Comparison of ENCODE assay signal across 8 mouse cellular contexts in genomic region chr10:80071516-80071900, GRCm38 (mm10). TPM values are rescaled to one million over a fixed set of nuclear protein-coding genes. Genes with fewer than 3 reads are reported as not detected.
DNase-seq lines count a peak whose midpoint lies in the region; ATAC-seq lines count a peak whose summit lies in the region.

No protein-coding gene starts in this region.

- peak overlapping the region; percentile 6; the same call in 1 of the 2 replicates for H3K9ac ChIP-seq in heart, embryonic 11.5 days (ENCODE audit: low read depth, low read length)
- no peak overlapping the region for H3K9ac ChIP-seq in midbrain, embryonic 15.5 days
- no peak overlapping the region for H3K9ac ChIP-seq in midbrain, embryonic 14.5 days (replicated peaks; ENCODE audit: low read length)
- H3K9ac ChIP-seq in intestine, embryonic 16.5 days (ENCODE audit: low read depth, low read length) = peak overlapping the region; percentile 37; the same call in 1 of the 2 replicates
- H3K9ac ChIP-seq in stomach, embryonic 15.5 days = no peak overlapping the region

- H3K36me3 ChIP-seq in heart, embryonic 11.5 days (ENCODE audit: control insufficient read depth, insufficient read depth, low read length) = peaks cover 4% of the 10 kb centered on the region; the same call in 1 of the 2 replicates
- H3K36me3 ChIP-seq in midbrain, embryonic 15.5 days (replicated peaks) = no peaks in the 10 kb centered on the region
- peaks cover 13% of the 10 kb centered on the region for H3K36me3 ChIP-seq in midbrain, embryonic 14.5 days (ENCODE audit: control insufficient read depth, insufficient read depth, low read length)
- H3K36me3 ChIP-seq in intestine, embryonic 16.5 days (ENCODE audit: control insufficient read depth, insufficient read depth, low read length) = no peaks in the 10 kb centered on the region
- H3K36me3 ChIP-seq in stomach, embryonic 15.5 days = peaks cover 2% of the 10 kb centered on the region; the same call in 1 of the 2 replicates

- H3K4me2 ChIP-seq in heart, embryonic 11.5 days = peak overlapping the region; percentile 28; the same call in 1 of the 2 replicates
- H3K4me2 ChIP-seq in midbrain, embryonic 15.5 days = no peak overlapping the region
- no peak overlapping the region for H3K4me2 ChIP-seq in midbrain, embryonic 14.5 days (ENCODE audit: low read length)
- H3K4me2 ChIP-seq in intestine, embryonic 16.5 days (ENCODE audit: low read depth, low read length) = no peak overlapping the region
- H3K4me2 ChIP-seq in stomach, embryonic 15.5 days = peak overlapping the region; percentile 14; the same call in 1 of the 2 replicates

- no peak for DNase-seq in heart, adult 8-10 months (ENCODE audit: low spot score)
- DNase-seq in midbrain, embryonic 14.5 days = no peak
- no peak for DNase-seq in gastrocnemius, postnatal 4 days (ENCODE audit: low spot score in 2 of 2)
- no peak for DNase-seq in urinary bladder, postnatal 10 days (ENCODE audit: low spot score)

- peaks cover 42% of the 10 kb centered on the region for H3K4me1 ChIP-seq in heart, embryonic 11.5 days (ENCODE audit: control insufficient read depth, insufficient read depth, low read length)
- 0 out of 2 replicates have a peak, but pooled peaks cover 2% of the 10 kb centered on the region for H3K4me1 ChIP-seq in midbrain, embryonic 15.5 days
- H3K4me1 ChIP-seq in midbrain, embryonic 14.5 days (ENCODE audit: control insufficient read depth, insufficient read depth, low read length) = no peaks in the 10 kb centered on the region
- peaks cover 26% of the 10 kb centered on the region for H3K4me1 ChIP-seq in intestine, embryonic 16.5 days (ENCODE audit: control insufficient read depth, insufficient read depth, low read length)
- peaks cover 25% of the 10 kb centered on the region for H3K4me1 ChIP-seq in stomach, embryonic 15.5 days

- H3K27me3 ChIP-seq in heart, embryonic 11.5 days (ENCODE audit: control insufficient read depth, insufficient read depth, low read length) = no peaks in the 10 kb centered on the region
- H3K27me3 ChIP-seq in midbrain, embryonic 15.5 days (replicated peaks) = no peaks in the 10 kb centered on the region
- no peaks in the 10 kb centered on the region for H3K27me3 ChIP-seq in midbrain, embryonic 14.5 days (ENCODE audit: control insufficient read depth, insufficient read depth, low read length)
- no peaks in the 10 kb centered on the region for H3K27me3 ChIP-seq in intestine, embryonic 16.5 days (replicated peaks; ENCODE audit: control insufficient read depth, insufficient read depth, low read length)
- no peaks in the 10 kb centered on the region for H3K27me3 ChIP-seq in stomach, embryonic 15.5 days (replicated peaks)

- no peaks in the 10 kb centered on the region for H3K9me3 ChIP-seq in heart, embryonic 11.5 days (replicated peaks; ENCODE audit: control insufficient read depth, low read length)
- no peaks in the 10 kb centered on the region for H3K9me3 ChIP-seq in midbrain, embryonic 15.5 days
- no peaks in the 10 kb centered on the region for H3K9me3 ChIP-seq in midbrain, embryonic 14.5 days (ENCODE audit: control insufficient read depth, low read length)
- no peaks in the 10 kb centered on the region for H3K9me3 ChIP-seq in intestine, embryonic 16.5 days (ENCODE audit: control insufficient read depth, low read length)
- no peaks in the 10 kb centered on the region for H3K9me3 ChIP-seq in stomach, embryonic 15.5 days

- peak overlapping the region; percentile 87 for H3K27ac ChIP-seq in heart, embryonic 11.5 days (ENCODE audit: low read depth, low read length)
- H3K27ac ChIP-seq in midbrain, embryonic 15.5 days = peak overlapping the region; percentile 5; the same call in 1 of the 2 replicates
- no peak overlapping the region for H3K27ac ChIP-seq in midbrain, embryonic 14.5 days (replicated peaks; ENCODE audit: low read depth, low read length)
- H3K27ac ChIP-seq in intestine, embryonic 16.5 days (ENCODE audit: low read length) = peak overlapping the region; percentile 83
- peak overlapping the region; percentile 83 for H3K27ac ChIP-seq in stomach, embryonic 15.5 days

- H3K4me3 ChIP-seq in heart, embryonic 11.5 days (ENCODE audit: low read depth, low read length) = no peak overlapping the region
- no peak overlapping the region for H3K4me3 ChIP-seq in midbrain, embryonic 15.5 days
- no peak overlapping the region for H3K4me3 ChIP-seq in midbrain, embryonic 14.5 days (replicated peaks; ENCODE audit: low read depth, low read length)
- no peak overlapping the region for H3K4me3 ChIP-seq in intestine, embryonic 16.5 days (ENCODE audit: low read length)
- no peak overlapping the region for H3K4me3 ChIP-seq in stomach, embryonic 15.5 days (replicated peaks)

- ATAC-seq in heart, embryonic 11.5 days (replicated peaks; ENCODE audit: insufficient number of reproducible peaks, low FRiP score, low TSS enrichment) = no peak
- no peak for ATAC-seq in midbrain, embryonic 15.5 days (replicated peaks)
- ATAC-seq in midbrain, embryonic 14.5 days (ENCODE audit: low FRiP score, low TSS enrichment) = no peak
- ATAC-seq in intestine, embryonic 16.5 days = no peak
- no peak; the same call in 1 of the 2 replicates for ATAC-seq in stomach, embryonic 15.5 days (ENCODE audit: insufficient read depth, low FRiP score, low read depth)

- WGBS in heart, embryonic 11.5 days (ENCODE audit: insufficient replicate concordance) = 72% methylated on average over 3 of the region's 3 CpGs
- WGBS in midbrain, embryonic 15.5 days = 87% methylated on average over 3 of the region's 3 CpGs
- 87% methylated on average over 3 of the region's 3 CpGs for WGBS in midbrain, embryonic 14.5 days
- WGBS in intestine, embryonic 16.5 days = 87% methylated on average over 3 of the region's 3 CpGs
- WGBS in stomach, embryonic 15.5 days = 68% methylated on average over 3 of the region's 3 CpGs

RNA-seq across cellular contexts. Expression of gene Gpx4, which starts 24.5 kb away (rescaled TPM):
- polyA plus RNA-seq in heart, embryonic 11.5 days (2014; fragmentation: Nextera tagmentation; extraction: Ambion mirVana) = 711 and 729 TPM in 2 replicates
- 1,000 to 10,000 TPM; 1,048 to 1,125 (median 1,067) TPM for total RNA-seq in heart, adult 8-10 months (2022)
- polyA plus RNA-seq in midbrain, embryonic 15.5 days (2015; fragmentation: Nextera tagmentation; extraction: Ambion mirVana) = 522 and 546 TPM in 2 replicates
- polyA plus RNA-seq in midbrain, embryonic 14.5 days (2014; fragmentation: Nextera tagmentation; extraction: Ambion mirVana) = 508 and 543 TPM in 2 replicates
- polyA plus RNA-seq in intestine, embryonic 16.5 days (2015; fragmentation: Nextera tagmentation; extraction: Ambion mirVana) = 942 and 972 TPM in 2 replicates
- 500 and 567 TPM in 2 replicates for polyA plus RNA-seq in stomach, embryonic 15.5 days (2015; fragmentation: Nextera tagmentation; extraction: Ambion mirVana)
- 100 to 1,000 TPM; 339 to 434 TPM for total RNA-seq in gastrocnemius, postnatal 4 days (2021)

RNA-seq across cellular contexts. Expression of gene Polr2e, which starts 31.9 kb away (rescaled TPM):
- 160 and 182 TPM in 2 replicates for polyA plus RNA-seq in heart, embryonic 11.5 days (2014; fragmentation: Nextera tagmentation; extraction: Ambion mirVana)
- total RNA-seq in heart, adult 8-10 months (2022) = 100 to 1,000 TPM in 2 of 4 experiments, 10 to 100 TPM in 2; 91.7 to 106 (median 100) TPM
- 132 and 148 TPM in 2 replicates for polyA plus RNA-seq in midbrain, embryonic 15.5 days (2015; fragmentation: Nextera tagmentation; extraction: Ambion mirVana)
- 157 and 167 TPM in 2 replicates for polyA plus RNA-seq in midbrain, embryonic 14.5 days (2014; fragmentation: Nextera tagmentation; extraction: Ambion mirVana)
- polyA plus RNA-seq in intestine, embryonic 16.5 days (2015; fragmentation: Nextera tagmentation; extraction: Ambion mirVana) = 190 and 212 TPM in 2 replicates
- 188 and 199 TPM in 2 replicates for polyA plus RNA-seq in stomach, embryonic 15.5 days (2015; fragmentation: Nextera tagmentation; extraction: Ambion mirVana)
- 10 to 100 TPM; 77.3 to 77.7 TPM for total RNA-seq in gastrocnemius, postnatal 4 days (2021)

RNA-seq across cellular contexts. Expression of gene Sbno2, which starts 33.9 kb away (rescaled TPM):
- polyA plus RNA-seq in heart, embryonic 11.5 days (2014; fragmentation: Nextera tagmentation; extraction: Ambion mirVana) = 8.4 and 9.6 TPM in 2 replicates
- 10 to 100 TPM in 3 of 4 experiments, 1 to 10 TPM in 1; 9.5 to 12.0 (median 11.1) TPM for total RNA-seq in heart, adult 8-10 months (2022)
- polyA plus RNA-seq in midbrain, embryonic 15.5 days (2015; fragmentation: Nextera tagmentation; extraction: Ambion mirVana) = 13.8 and 16.8 TPM in 2 replicates
- 13.2 and 13.3 TPM in 2 replicates for polyA plus RNA-seq in midbrain, embryonic 14.5 days (2014; fragmentation: Nextera tagmentation; extraction: Ambion mirVana)
- 13.4 and 14.3 TPM in 2 replicates for polyA plus RNA-seq in intestine, embryonic 16.5 days (2015; fragmentation: Nextera tagmentation; extraction: Ambion mirVana)
- 14.8 and 15.9 TPM in 2 replicates for polyA plus RNA-seq in stomach, embryonic 15.5 days (2015; fragmentation: Nextera tagmentation; extraction: Ambion mirVana)
- total RNA-seq in gastrocnemius, postnatal 4 days (2021) = 10 to 100 TPM; 13.0 to 13.6 TPM

RNA-seq across cellular contexts. Expression of gene Stk11, which starts 44.1 kb away (rescaled TPM):
- 16.5 and 20.0 TPM in 2 replicates for polyA plus RNA-seq in heart, embryonic 11.5 days (2014; fragmentation: Nextera tagmentation; extraction: Ambion mirVana)
- total RNA-seq in heart, adult 8-10 months (2022) = 100 to 1,000 TPM; 148 to 176 (median 153) TPM
- 19.6 and 20.5 TPM in 2 replicates for polyA plus RNA-seq in midbrain, embryonic 15.5 days (2015; fragmentation: Nextera tagmentation; extraction: Ambion mirVana)
- 26.5 and 38.7 TPM in 2 replicates for polyA plus RNA-seq in midbrain, embryonic 14.5 days (2014; fragmentation: Nextera tagmentation; extraction: Ambion mirVana)
- 13.8 and 15.7 TPM in 2 replicates for polyA plus RNA-seq in intestine, embryonic 16.5 days (2015; fragmentation: Nextera tagmentation; extraction: Ambion mirVana)
- polyA plus RNA-seq in stomach, embryonic 15.5 days (2015; fragmentation: Nextera tagmentation; extraction: Ambion mirVana) = 16.9 and 19.2 TPM in 2 replicates
- total RNA-seq in gastrocnemius, postnatal 4 days (2021) = 100 to 1,000 TPM; 116 to 125 TPM

RNA-seq across cellular contexts. Expression of gene Arhgap45, which starts 55.1 kb away (rescaled TPM):
- 6.2 and 7.5 TPM in 2 replicates for polyA plus RNA-seq in heart, embryonic 11.5 days (2014; fragmentation: Nextera tagmentation; extraction: Ambion mirVana)
- 1 to 10 TPM; 2.9 to 5.1 (median 3.4) TPM for total RNA-seq in heart, adult 8-10 months (2022)
- 1.9 and 2.2 TPM in 2 replicates for polyA plus RNA-seq in midbrain, embryonic 15.5 days (2015; fragmentation: Nextera tagmentation; extraction: Ambion mirVana)
- 0.39 and 1.4 TPM in 2 replicates for polyA plus RNA-seq in midbrain, embryonic 14.5 days (2014; fragmentation: Nextera tagmentation; extraction: Ambion mirVana)
- 6.0 and 7.3 TPM in 2 replicates for polyA plus RNA-seq in intestine, embryonic 16.5 days (2015; fragmentation: Nextera tagmentation; extraction: Ambion mirVana)
- polyA plus RNA-seq in stomach, embryonic 15.5 days (2015; fragmentation: Nextera tagmentation; extraction: Ambion mirVana) = 9.1 and 10.0 TPM in 2 replicates
- total RNA-seq in gastrocnemius, postnatal 4 days (2021) = 1 to 10 TPM; 4.0 to 4.7 TPM

Comparison
In these comparisons a context has a peak if more than half of its experiments do, and no peak if none do; other contexts are left out.
1. H3K4me2 ChIP-seq: peak in heart, embryonic 11.5 days (single experiment) and stomach, embryonic 15.5 days (single experiment); none in midbrain, embryonic 15.5 days (single experiment), midbrain, embryonic 14.5 days (single experiment) and intestine, embryonic 16.5 days (single experiment).
2. H3K9ac ChIP-seq: peak in heart, embryonic 11.5 days (single experiment) and intestine, embryonic 16.5 days (single experiment); none in midbrain, embryonic 15.5 days (single experiment), midbrain, embryonic 14.5 days (single experiment) and stomach, embryonic 15.5 days (single experiment).